Mouse (Mus musculus): ENCODE results near the gene Afap1.

DNA sequence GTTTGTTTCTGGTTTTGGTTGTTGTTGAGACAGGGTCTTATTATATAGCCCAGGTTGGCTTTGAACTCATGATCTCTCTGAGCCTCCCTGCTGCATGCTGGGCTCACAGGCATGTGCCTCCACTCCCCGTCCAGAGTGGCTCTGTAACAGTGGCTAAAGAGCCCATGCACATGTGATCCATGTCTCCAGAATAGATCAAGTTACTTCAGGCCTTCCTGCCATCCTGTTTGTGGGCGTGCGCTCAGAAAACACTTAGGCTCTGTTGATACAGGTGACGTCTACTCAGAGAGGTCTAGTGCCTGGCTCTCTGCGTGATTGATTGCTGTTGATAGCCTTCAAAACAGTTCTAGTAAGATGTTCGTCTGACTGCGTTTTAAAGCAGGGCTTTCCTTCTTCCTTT, 79.6 kb downstream of the Afap1 start:
- no peak for TF ChIP-seq TAL1 (conservative IDR thresholded peaks at IDR 0.05; ENCODE audit: low read depth, low read length)
- no peak for TF ChIP-seq CTCF (IDR thresholded peaks at IDR 0.05; ENCODE audit: low read depth, low read length)
- TF ChIP-seq GATA1 (IDR thresholded peaks at IDR 0.05; ENCODE audit: borderline replicate concordance, low read length): no peak
- TF ChIP-seq GATA2 (IDR thresholded peaks at IDR 0.05; ENCODE audit: borderline replicate concordance, low read depth, low read length): no peak
